ENCODE assay signal across 28 mouse cellular contexts in the genomic region with DNA sequence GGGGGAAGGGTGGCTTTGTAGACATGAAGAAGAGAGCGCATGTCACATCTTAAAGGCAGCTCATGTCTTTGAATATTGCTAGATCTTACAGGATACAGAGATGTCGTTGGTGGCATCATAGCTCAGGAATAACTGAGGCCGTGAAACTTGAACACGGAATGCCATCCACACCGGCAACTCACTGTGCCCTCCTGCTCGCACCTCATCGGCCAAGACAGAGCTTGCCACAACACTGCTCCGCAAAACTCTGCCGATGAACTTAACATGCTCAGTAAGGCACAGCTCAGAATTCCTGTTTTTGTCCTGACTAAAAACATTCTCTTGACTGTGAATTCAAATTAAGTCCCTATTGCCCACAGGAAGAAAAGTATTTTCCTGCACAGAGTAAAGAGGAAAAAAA. TPM values are rescaled to one million over a fixed set of nuclear protein-coding genes. Genes with fewer than 3 reads are reported as not detected.
DNase-seq lines count a peak whose midpoint lies in the region; ATAC-seq and TF ChIP-seq lines count a peak whose summit lies in the region.
"Had no signal": no experiment of that assay in that cellular context is flagged by ENCODE, and none has a peak within 500 bp of the region (broad histone marks: within the 10 kb centered on the region; RNA-seq: fewer than 3 reads in every experiment).

No protein-coding gene starts in this region.

- H3K4me3 ChIP-seq in embryonic facial prominence, embryonic 14.5 days (ENCODE audit: low read depth, low read length): no peak overlapping the region
- H3K4me3 ChIP-seq in embryonic facial prominence, embryonic 10.5 days: no peak overlapping the region
- no peak overlapping the region for H3K4me3 ChIP-seq in heart, adult 2 months
- H3K4me3 ChIP-seq in heart, embryonic 12.5 days: no peak overlapping the region
- H3K4me3 ChIP-seq in kidney, embryonic 15.5 days (replicated peaks): no peak overlapping the region
- H3K4me3 ChIP-seq: embryonic facial prominence, embryonic 12.5 days; erythroblast, embryonic 14.5 days; forebrain, embryonic 12.5 days; forebrain, embryonic 15.5 days; heart, embryonic 13.5 days had no signal

- H3K9me3 ChIP-seq in embryonic facial prominence, embryonic 14.5 days (ENCODE audit: control insufficient read depth, low read length): no peaks in the 10 kb centered on the region
- no peaks in the 10 kb centered on the region for H3K9me3 ChIP-seq in embryonic facial prominence, embryonic 10.5 days
- no peaks in the 10 kb centered on the region for H3K9me3 ChIP-seq in heart, embryonic 12.5 days (replicated peaks)
- no peaks in the 10 kb centered on the region for H3K9me3 ChIP-seq in kidney, embryonic 15.5 days (replicated peaks)
- H3K9me3 ChIP-seq: embryonic facial prominence, embryonic 12.5 days; forebrain, embryonic 12.5 days; forebrain, embryonic 15.5 days; heart, embryonic 13.5 days had no signal

- H3K79me2 ChIP-seq in heart, adult 2 months (replicated peaks; ENCODE audit: control insufficient read depth, insufficient read depth, low read length): no peaks in the 10 kb centered on the region

- intact Hi-C loops in heart, adult 2 months (cut with DNase I): loop anchor here (2.0 kb wide), 1 partner anchor 22 kb away; no protein-coding TSS in a partner anchor

- TF ChIP-seq POLR2A in heart, adult 2 months (IDR thresholded peaks at IDR 0.05; ENCODE audit: insufficient read depth, low read depth, low read length): peak; percentile 59

- no peaks in the 10 kb centered on the region for H3K27me3 ChIP-seq in embryonic facial prominence, embryonic 14.5 days (replicated peaks; ENCODE audit: control insufficient read depth, insufficient read depth, low read length)
- H3K27me3 ChIP-seq in embryonic facial prominence, embryonic 10.5 days (replicated peaks; ENCODE audit: low read depth, poor library complexity, severe bottlenecking): no peaks in the 10 kb centered on the region
- H3K27me3 ChIP-seq in heart, adult 2 months (ENCODE audit: control insufficient read depth, insufficient read depth, low read length): no peaks in the 10 kb centered on the region
- H3K27me3 ChIP-seq in heart, embryonic 12.5 days (replicated peaks): no peaks in the 10 kb centered on the region
- no peaks in the 10 kb centered on the region for H3K27me3 ChIP-seq in kidney, embryonic 15.5 days
- H3K27me3 ChIP-seq: embryonic facial prominence, embryonic 12.5 days; forebrain, embryonic 12.5 days; forebrain, embryonic 15.5 days; heart, embryonic 13.5 days had no signal

- no peaks in the 10 kb centered on the region for H3K36me3 ChIP-seq in embryonic facial prominence, embryonic 14.5 days (ENCODE audit: control insufficient read depth, insufficient read depth, low read length)
- no peaks in the 10 kb centered on the region for H3K36me3 ChIP-seq in embryonic facial prominence, embryonic 10.5 days (replicated peaks)
- peaks cover 14% of the 10 kb centered on the region for H3K36me3 ChIP-seq in heart, adult 2 months (ENCODE audit: control insufficient read depth, insufficient read depth, low read length)
- no peaks in the 10 kb centered on the region for H3K36me3 ChIP-seq in heart, embryonic 12.5 days
- H3K36me3 ChIP-seq in kidney, embryonic 15.5 days: no peaks in the 10 kb centered on the region
- H3K36me3 ChIP-seq: embryonic facial prominence, embryonic 12.5 days; forebrain, embryonic 12.5 days; forebrain, embryonic 15.5 days; heart, embryonic 13.5 days had no signal

- H3K27ac ChIP-seq in embryonic facial prominence, embryonic 14.5 days (replicated peaks; ENCODE audit: low read depth, low read length): 0 out of 2 replicates have a peak overlapping the region, but pooled peaks have one; percentile 15
- no peak overlapping the region for H3K27ac ChIP-seq in embryonic facial prominence, embryonic 10.5 days (replicated peaks)
- peak overlapping the region; percentile 71 for H3K27ac ChIP-seq in heart, adult 2 months
- no peak overlapping the region for H3K27ac ChIP-seq in heart, embryonic 12.5 days (ENCODE audit: poor library complexity, severe bottlenecking)
- peak overlapping the region; percentile 27; the same call in 1 of the 2 replicates for H3K27ac ChIP-seq in kidney, embryonic 15.5 days
- H3K27ac ChIP-seq: embryonic facial prominence, embryonic 12.5 days; forebrain, embryonic 12.5 days; forebrain, embryonic 15.5 days; heart, embryonic 13.5 days; hindbrain, postnatal 0 days had no signal

- no peak for DNase-seq in embryonic facial prominence, embryonic 14.5 days (ENCODE audit: low spot score)
- DNase-seq in embryonic facial prominence, embryonic 10.5 days (ENCODE audit: low spot score): no peak
- no peak for DNase-seq in heart, adult 2 months
- DNase-seq in kidney, postnatal 25 days: no peak
- no peak for DNase-seq in adrenal gland, postnatal 14 days
- DNase-seq: adrenal gland, adult 8-10 months; adrenal gland, postnatal 36 days; cerebellum, adult 11 months; cerebellum, adult 2 months; cerebellum, adult 9-11 months; cerebellum, postnatal 36 days; gastrocnemius, postnatal 10 days; heart, adult 18-20 months; heart, postnatal 10 days; heart, postnatal 4 days; kidney, adult 18-20 months had no signal

- no peak for ATAC-seq in embryonic facial prominence, embryonic 14.5 days (ENCODE audit: low read depth)
- no peak for ATAC-seq in heart, embryonic 12.5 days (ENCODE audit: insufficient number of reproducible peaks, low FRiP score)
- no peak for ATAC-seq in kidney, embryonic 15.5 days (replicated peaks; ENCODE audit: low FRiP score)
- ATAC-seq: activated CD4-positive, CD25-positive, alpha-beta regulatory T cell, adult 4 months; forebrain, embryonic 15.5 days; hindbrain, postnatal 0 days; inflammation-experienced regulatory T-cells, adult 6 months; intestine, embryonic 16.5 days had no signal

- H3K4me1 ChIP-seq in embryonic facial prominence, embryonic 14.5 days (ENCODE audit: control insufficient read depth, insufficient read depth, low read length): no peaks in the 10 kb centered on the region
- no peaks in the 10 kb centered on the region for H3K4me1 ChIP-seq in embryonic facial prominence, embryonic 10.5 days
- H3K4me1 ChIP-seq in heart, adult 2 months (ENCODE audit: control insufficient read depth, insufficient read depth, low read length): peaks cover 9% of the 10 kb centered on the region
- H3K4me1 ChIP-seq in heart, embryonic 12.5 days (replicated peaks): peaks cover 6% of the 10 kb centered on the region
- no peaks in the 10 kb centered on the region for H3K4me1 ChIP-seq in kidney, embryonic 15.5 days
- H3K4me1 ChIP-seq: embryonic facial prominence, embryonic 12.5 days; forebrain, embryonic 12.5 days; forebrain, embryonic 15.5 days had no signal

- no peak for TF ChIP-seq CTCF in heart, adult 2 months (IDR thresholded peaks at IDR 0.05)

- WGBS in embryonic facial prominence, embryonic 14.5 days: 88% methylated on average over 9 of the region's 9 CpGs
- 92% methylated on average over 9 of the region's 9 CpGs for WGBS in embryonic facial prominence, embryonic 10.5 days
- WGBS in heart, adult 2 months: 61% methylated on average over 9 of the region's 9 CpGs
- 87% methylated on average over 9 of the region's 9 CpGs for WGBS in heart, embryonic 12.5 days
- WGBS in kidney, embryonic 15.5 days: 93% methylated on average over 9 of the region's 9 CpGs

- no peak overlapping the region for H3K9ac ChIP-seq in embryonic facial prominence, embryonic 14.5 days (ENCODE audit: low read depth, low read length)
- H3K9ac ChIP-seq in heart, adult 2 months (ENCODE audit: low read depth, low read length): peak overlapping the region; percentile 52; the same call in 1 of the 2 replicates
- no peak overlapping the region for H3K9ac ChIP-seq in heart, embryonic 12.5 days
- H3K9ac ChIP-seq in kidney, embryonic 15.5 days: no peak overlapping the region
- H3K9ac ChIP-seq: embryonic facial prominence, embryonic 12.5 days; forebrain, embryonic 12.5 days; forebrain, embryonic 15.5 days; heart, embryonic 13.5 days; hindbrain, embryonic 14.5 days had no signal

- TF ChIP-seq EP300 in heart, adult 2 months (IDR thresholded peaks at IDR 0.05; ENCODE audit: insufficient read depth, low read depth, low read length): no peak

- no peak overlapping the region for H3K4me2 ChIP-seq in embryonic facial prominence, embryonic 14.5 days (ENCODE audit: low read depth, low read length)
- H3K4me2 ChIP-seq in heart, embryonic 12.5 days: no peak overlapping the region
- H3K4me2 ChIP-seq in kidney, embryonic 15.5 days: no peak overlapping the region
- H3K4me2 ChIP-seq: embryonic facial prominence, embryonic 12.5 days; forebrain, embryonic 12.5 days; forebrain, embryonic 15.5 days; heart, embryonic 13.5 days; hindbrain, embryonic 14.5 days had no signal

RNA-seq across cellular contexts. Expression of gene Abca1, which starts 59.2 kb away (rescaled TPM):
- polyA plus RNA-seq in embryonic facial prominence, embryonic 14.5 days (2014; fragmentation: Nextera tagmentation; extraction: Ambion mirVana): 13.7 and 16.4 TPM in 2 replicates
- 2.9 and 3.6 TPM in 2 replicates for polyA plus RNA-seq in embryonic facial prominence, embryonic 10.5 days (2016; fragmentation: Nextera tagmentation; extraction: Ambion mirVana)
- 10 to 100 TPM; 13.1 to 23.5 TPM for total RNA-seq in heart, adult 2 months (2021)
- 4.2 and 8.4 TPM in 2 replicates for polyA plus RNA-seq in heart, adult 2 months (2012; rRNA removed)
- polyA plus RNA-seq in heart, embryonic 12.5 days (2016; fragmentation: Nextera tagmentation; extraction: Ambion mirVana): 3.8 and 4.0 TPM in 2 replicates
- 3.8 and 4.4 TPM in 2 replicates for polyA plus RNA-seq in kidney, embryonic 15.5 days (2015; fragmentation: Nextera tagmentation; extraction: Ambion mirVana)
- 164 and 209 TPM in 2 replicates for total RNA-seq in adrenal gland, postnatal 14 days (2021)

Comparison
In these comparisons a context has a peak if more than half of its experiments do, and no peak if none do; other contexts are left out.
1. H3K27ac ChIP-seq: peak in embryonic facial prominence, embryonic 14.5 days (single experiment), heart, adult 2 months (single experiment) and kidney, embryonic 15.5 days (single experiment); none in embryonic facial prominence, embryonic 10.5 days (single experiment) and heart, embryonic 12.5 days (single experiment).